Mouse (Mus musculus) CH12.LX (cell line): ENCODE measurements at regions not wholly inside any gene's neighbourhood (a gene's known extent, or its start where the extent isn't known, plus 50 kb on each side); places are given as distances from the start of the nearest gene placed in this dataset.

Source experiments
- DNase-seq: peaks from one replicate; pipeline ENCODE4 v3.0.0-alpha.2; 2013; ENCODE audit errors: extremely low read depth
- H3K27ac ChIP-seq: 2 replicates; pipeline ENCODE4 v1.5.1; 2012; ENCODE audit warnings: low read depth, mild to moderate bottlenecking, control low read depth, moderate library complexity; ENCODE audit not compliant: insufficient read depth
- H3K27me3 ChIP-seq: replicated peaks from 2 replicates; pipeline ENCODE3; 2012; ENCODE audit warnings: inconsistent platforms
- H3K36me3 ChIP-seq, 2 experiments: replicated peaks in 1 of 2; 2 replicates each; pipeline versions ENCODE3 to v1.6.1; 2012; ENCODE audit warnings: inconsistent platforms in 1 of 2, low read length in 1 of 2, mild to moderate bottlenecking in 1 of 2, mixed read lengths in 1 of 2, moderate library complexity in 1 of 2; ENCODE audit not compliant: control insufficient read depth in 1 of 2, insufficient read depth in 1 of 2
- H3K4me1 ChIP-seq, 2 experiments: 2 replicates each; pipeline ENCODE4 v1.6.1; 2012; ENCODE audit warnings: inconsistent platforms in 1 of 2, moderate library complexity in 1 of 2; ENCODE audit not compliant: insufficient read depth in 2 of 2, control insufficient read depth in 1 of 2
- H3K4me2 ChIP-seq: 2 replicates; pipeline ENCODE4 v1.6.1; 2012; ENCODE audit warnings: low read depth, mild to moderate bottlenecking, control low read depth; ENCODE audit not compliant: poor library complexity, insufficient read depth, severe bottlenecking
- H3K4me3 ChIP-seq, 3 experiments: fragments of 150-350 bp in 1 of 3; sonication (generic) in 1 of 3; replicated peaks in 1 of 3; 2 replicates each; pipeline versions ENCODE3 to v1.5.1; 2011 to 2012; ENCODE audit warnings: low read depth in 2 of 3, low read length in 2 of 3, mild to moderate bottlenecking in 2 of 3, moderate library complexity in 2 of 3, control low read depth in 1 of 3, improper control_type of control experiment in 1 of 3, inconsistent platforms in 1 of 3, mixed read lengths in 1 of 3; ENCODE audit not compliant: poor library complexity in 1 of 3
- H3K79me2 ChIP-seq: replicated peaks from 2 replicates; pipeline ENCODE4 v1.6.1; 2012; ENCODE audit warnings: mild to moderate bottlenecking, moderate library complexity; ENCODE audit not compliant: control insufficient read depth, poor library complexity, insufficient read depth, severe bottlenecking; ENCODE audit errors: extremely low read depth
- H3K9ac ChIP-seq: 2 replicates; pipeline ENCODE4 v1.6.1; 2012; ENCODE audit warnings: low read depth, mild to moderate bottlenecking, control low read depth, moderate library complexity; ENCODE audit not compliant: insufficient read depth
- H3K9me3 ChIP-seq: replicated peaks from 2 replicates; pipeline ENCODE3; 2012; ENCODE audit warnings: low read length, inconsistent platforms, mixed read lengths
- BHLHE40 ChIP-seq: IDR thresholded peaks from 2 replicates; pipeline ENCODE4 v1.6.1; 2011; ENCODE audit warnings: mild to moderate bottlenecking, low read depth, low read length, improper control_type of control experiment
- CHD1 ChIP-seq: IDR thresholded peaks from 2 replicates; pipeline ENCODE4 v1.6.1; 2012; ENCODE audit warnings: low read depth, low read length, improper control_type of control experiment, inconsistent platforms
- CTCF ChIP-seq, 2 experiments: IDR thresholded peaks in 1 of 2; conservative IDR thresholded peaks in 1 of 2; 2 replicates each; pipeline ENCODE4 v1.5.1; 2011 to 2012; ENCODE audit warnings: low read depth in 2 of 2, low read length in 2 of 2, improper control_type of control experiment in 1 of 2, inconsistent platforms in 1 of 2, mild to moderate bottlenecking in 1 of 2, moderate library complexity in 1 of 2
- E2F4 ChIP-seq: IDR thresholded peaks from 2 replicates; pipeline ENCODE4 v1.6.1; 2011; ENCODE audit warnings: low read depth, low read length, improper control_type of control experiment; ENCODE audit not compliant: insufficient replicate concordance
- ELF1 ChIP-seq: IDR thresholded peaks from 2 replicates; pipeline ENCODE4 v1.6.1; 2014; ENCODE audit warnings: low read depth, mild to moderate bottlenecking, inconsistent platforms, low read length, improper control_type of control experiment
- EP300 ChIP-seq: IDR thresholded peaks from 2 replicates; pipeline ENCODE4 v1.6.1; 2011; ENCODE audit warnings: low read length, improper control_type of control experiment
- ETS1 ChIP-seq: conservative IDR thresholded peaks from 2 replicates; pipeline ENCODE4 v1.6.1; 2012; ENCODE audit warnings: low read depth, mild to moderate bottlenecking, inconsistent platforms, low read length, improper control_type of control experiment, moderate library complexity
- JUN ChIP-seq: IDR thresholded peaks from 2 replicates; pipeline ENCODE4 v1.6.1; 2011; ENCODE audit warnings: low read depth, mild to moderate bottlenecking, low read length, improper control_type of control experiment, moderate library complexity; ENCODE audit not compliant: insufficient read depth
- MAX ChIP-seq: IDR thresholded peaks from 2 replicates; pipeline ENCODE4 v1.6.1; 2011; ENCODE audit warnings: low read length, improper control_type of control experiment
- MAZ ChIP-seq: IDR thresholded peaks from 2 replicates; pipeline ENCODE4 v1.6.1; 2012; ENCODE audit warnings: low read depth, mild to moderate bottlenecking, inconsistent platforms, low read length, improper control_type of control experiment, moderate library complexity
- MEF2A ChIP-seq: IDR thresholded peaks from 2 replicates; pipeline ENCODE4 v1.6.1; 2014; ENCODE audit warnings: low read depth, mild to moderate bottlenecking, inconsistent platforms, low read length, improper control_type of control experiment, borderline replicate concordance
- MXI1 ChIP-seq: IDR thresholded peaks from 2 replicates; pipeline ENCODE4 v1.6.1; 2011; ENCODE audit warnings: mild to moderate bottlenecking, low read depth, low read length, improper control_type of control experiment
- NELFE ChIP-seq: IDR thresholded peaks from 2 replicates; pipeline ENCODE4 v1.6.1; 2011; ENCODE audit warnings: low read depth, low read length, improper control_type of control experiment
- PAX5 ChIP-seq: IDR thresholded peaks from 2 replicates; pipeline ENCODE4 v1.6.1; 2012; ENCODE audit warnings: low read length, inconsistent platforms, mixed read lengths
- POLR2A ChIP-seq: IDR thresholded peaks from 2 replicates; pipeline ENCODE4 v1.6.1; 2011; ENCODE audit warnings: low read depth, mild to moderate bottlenecking, improper control_type of control experiment, low read length
- POLR2AphosphoS2 ChIP-seq: IDR thresholded peaks from 2 replicates; pipeline ENCODE4 v1.6.1; 2011; ENCODE audit warnings: low read depth, low read length, improper control_type of control experiment
- SIN3A ChIP-seq: IDR thresholded peaks from 2 replicates; pipeline ENCODE4 v1.6.1; 2012; ENCODE audit warnings: low read length, improper control_type of control experiment, inconsistent platforms
- TBP ChIP-seq: conservative IDR thresholded peaks from 2 replicates; pipeline ENCODE4 v1.6.1; 2011; ENCODE audit warnings: low read depth, low read length, improper control_type of control experiment
- TCF12 ChIP-seq: IDR thresholded peaks from 2 replicates; pipeline ENCODE4 v1.6.1; 2014; ENCODE audit warnings: low read depth, mild to moderate bottlenecking, inconsistent platforms, low read length, improper control_type of control experiment
- UBTF ChIP-seq: IDR thresholded peaks from 2 replicates; pipeline ENCODE4 v1.6.1; 2012; ENCODE audit warnings: low read depth, mild to moderate bottlenecking, inconsistent platforms, low read length, improper control_type of control experiment, moderate library complexity
- USF1 ChIP-seq: IDR thresholded peaks from 2 replicates; pipeline ENCODE4 v1.6.1; 2014; ENCODE audit warnings: low read depth, mild to moderate bottlenecking, inconsistent platforms, low read length, improper control_type of control experiment
- USF2 ChIP-seq: conservative IDR thresholded peaks from 2 replicates; pipeline ENCODE4 v1.6.1; 2011; ENCODE audit warnings: low read depth, low read length, improper control_type of control experiment
- ZMIZ1 ChIP-seq: IDR thresholded peaks from 2 replicates; pipeline ENCODE4 v1.6.1; 2012; ENCODE audit warnings: low read depth, mild to moderate bottlenecking, inconsistent platforms, low read length, improper control_type of control experiment
- dilution Hi-C: fragments of 300-500 bp; cut with MboI; formaldehyde crosslinking; loops from 2 replicates; pipeline ENCODE4 v1.14.3; 2020; ENCODE audit warnings: low sequenced_read_pairs; ENCODE audit not compliant: extremely low pct_unique_long_range_greater_than_20kb, extremely low pct_ligation_motif_present
- in situ Hi-C: fragments of 300-500 bp; cut with MboI; formaldehyde crosslinking; loops from 3 replicates; pipeline ENCODE4 v1.14.3; 2019; ENCODE audit warnings: low sequenced_read_pairs, low pct_ligation_motif_present, low pct_unique_long_range_greater_than_20kb, mixed read lengths

- TF ChIP-seq SIN3A, result no peak
- no peak for TF ChIP-seq ELF1
- TF ChIP-seq MEF2A, result no peak
- no peak for TF ChIP-seq ETS1
- no peak for TF ChIP-seq TCF12
- TF ChIP-seq MAZ, result no peak
- Histone ChIP-seq H3K9ac (no peak overlapping the region), H3K4me2 (no peak overlapping the region), H3K27me3 (no peaks in the 10 kb centered on the region), H3K4me1 (peaks cover 12 to 28% of the 10 kb centered on the region in 2 experiments), H3K36me3 (no peaks in the 10 kb centered on the region), H3K4me3 (no peak overlapping the region), H3K79me2 (no peaks in the 10 kb centered on the region), H3K9me3 (no peaks in the 10 kb centered on the region), H3K27ac (no peak overlapping the region)
- in situ Hi-C loops, result no loop called here
- dilution Hi-C loops, result no loop called here
- no peak for DNase-seq
Measured at GRCm38 (mm10) chr3:68762988-68763387, 72.5 kb downstream of the Il12a start.

GRCm38 (mm10) chr3:68764336-68764735, 73.9 kb downstream of the Il12a start:
- no peaks in the 10 kb centered on the region for H3K79me2 ChIP-seq
- H3K27ac ChIP-seq, result no peak overlapping the region
- in situ Hi-C loops (no loop called here), dilution Hi-C loops (no loop called here)
- no peaks in the 10 kb centered on the region for H3K27me3 ChIP-seq
- peaks cover 12 to 28% of the 10 kb centered on the region in 2 experiments for H3K4me1 ChIP-seq
- no peak overlapping the region for H3K9ac ChIP-seq
- no peak overlapping the region for H3K4me3 ChIP-seq
- DNase-seq, result no peak
- no peak for TF ChIP-seq USF1
- no peak for TF ChIP-seq CHD1
- TF ChIP-seq UBTF, result no peak
- TF ChIP-seq CTCF (conservative IDR thresholded peaks at IDR 0.05 in 1 of 2, IDR thresholded peaks at IDR 0.05 in 1 of 2; ENCODE audit: low read depth in 2 of 2, low read length in 2 of 2), result no peak
- no peak for TF ChIP-seq ETS1
- TF ChIP-seq MAX, result no peak
- no peak for TF ChIP-seq PAX5
- no peak for TF ChIP-seq BHLHE40
- TF ChIP-seq SIN3A, result no peak
- TF ChIP-seq ZMIZ1, result no peak
- TF ChIP-seq NELFE, result no peak
- no peak for TF ChIP-seq POLR2A
- TF ChIP-seq POLR2AphosphoS2, result no peak
- no peak for TF ChIP-seq MXI1
- TF ChIP-seq E2F4, result no peak
- no peak for TF ChIP-seq EP300
- TF ChIP-seq USF2, result no peak
- TF ChIP-seq TBP, result no peak
- no peak for TF ChIP-seq JUN
- TF ChIP-seq, all 38 proteins: peak for 0
- Histone ChIP-seq H3K9me3 (no peaks in the 10 kb centered on the region), H3K36me3 (no peaks in the 10 kb centered on the region), H3K4me2 (no peak overlapping the region)
